Mouse (Mus musculus): ENCODE results near the gene Cpvl.

Gene Cpvl

GRCm38 (mm10) chr6:53978571-53978970, at the start of gene Cpvl:
Cpvl (minus strand) TSS chr6:53978671.
- no peak for DNase-seq

GRCm38 (mm10) chr6:54023846-54024245, 45.4 kb upstream of the Cpvl start:
- DNase-seq: no peak

- peak; percentile 68 for DNase-seq
Measured at GRCm38 (mm10) chr6:54021123-54021789, 42.8 kb upstream of the Cpvl start.

GRCm38 (mm10) chr6:54018861-54019260, 40.4 kb upstream of the Cpvl start:
- no peak for DNase-seq

- no peak for DNase-seq
Measured at GRCm38 (mm10) chr6:54018038-54018437, 39.6 kb upstream of the Cpvl start.

GRCm38 (mm10) chr6:54012163-54012562, 33.7 kb upstream of the Cpvl start:
- no peak for DNase-seq

GRCm38 (mm10) chr6:54010362-54010761, 31.9 kb upstream of the Cpvl start:
- DNase-seq: no peak

- no peak for DNase-seq
Measured at GRCm38 (mm10) chr6:54009293-54009692, 30.8 kb upstream of the Cpvl start.

- DNase-seq: no peak
Measured at GRCm38 (mm10) chr6:54008448-54009120, 30.1 kb upstream of the Cpvl start.

GRCm38 (mm10) chr6:54005302-54005701, 26.8 kb upstream of the Cpvl start:
- DNase-seq: no peak

- no peak for DNase-seq
Measured at GRCm38 (mm10) chr6:53996226-53996955, 17.9 kb upstream of the Cpvl start.

- no peak for DNase-seq
Measured at GRCm38 (mm10) chr6:53995519-53995918, 17.0 kb upstream of the Cpvl start.

GRCm38 (mm10) chr6:53992386-53992785, 13.9 kb upstream of the Cpvl start:
- no peak for DNase-seq

- DNase-seq: no peak
Measured at GRCm38 (mm10) chr6:53987235-53987634, 8.8 kb upstream of the Cpvl start.

- DNase-seq: no peak
Measured at GRCm38 (mm10) chr6:53986273-53986985, 8.0 kb upstream of the Cpvl start.

- no peak for DNase-seq
Measured at GRCm38 (mm10) chr6:53983820-53984219, 5.3 kb upstream of the Cpvl start.

- DNase-seq: no peak
Measured at GRCm38 (mm10) chr6:53982612-53983011, 4.1 kb upstream of the Cpvl start.

GRCm38 (mm10) chr6:53982047-53982600, 3.7 kb upstream of the Cpvl start:
- no peak for DNase-seq

- no peak for DNase-seq
Measured at GRCm38 (mm10) chr6:53980817-53981480, 2.5 kb upstream of the Cpvl start.

- no peak for DNase-seq
Measured at GRCm38 (mm10) chr6:53974040-53974439, 4.4 kb downstream of the Cpvl start.

GRCm38 (mm10) chr6:53973468-53973867, 5.0 kb downstream of the Cpvl start:
- no peak for DNase-seq

GRCm38 (mm10) chr6:53972238-53972743, 6.2 kb downstream of the Cpvl start:
- DNase-seq: no peak
